Mouse (Mus musculus): ENCODE measurements at regions not wholly inside any gene's neighbourhood (a gene's known extent, or its start where the extent isn't known, plus 50 kb on each side); places are given as distances from the start of the nearest gene placed in this dataset.

DNA sequence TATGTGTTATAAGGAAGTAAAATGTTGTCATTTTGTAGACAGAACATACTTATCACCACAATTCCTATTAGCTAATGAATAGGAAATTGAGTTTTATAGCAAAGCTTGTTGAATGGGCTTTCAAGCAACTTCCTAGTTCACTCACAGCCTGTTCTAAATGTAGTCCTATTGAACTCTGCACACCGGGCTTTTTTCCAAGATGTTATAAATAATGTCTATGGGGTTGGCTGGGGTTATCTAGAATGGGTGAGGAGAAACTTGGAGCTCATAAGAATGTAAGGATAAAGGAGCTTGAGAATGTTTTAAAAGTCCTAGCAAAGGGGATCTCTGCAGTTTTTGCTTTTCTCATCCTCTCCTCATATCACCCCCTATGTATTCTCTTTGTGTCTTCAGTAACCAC is 1029.3 kb upstream of the Tenm4 start:
- TF ChIP-seq CTCF (conservative IDR thresholded peaks at IDR 0.05; ENCODE audit: low read length), result no peak
- no peak for TF ChIP-seq POU5F1 (IDR thresholded peaks at IDR 0.05; ENCODE audit: borderline replicate concordance, low read length)
